Mouse (Mus musculus) lung, embryonic 14.5 days (tissue): Measurements from ENCODE around the gene Ccnk. TPM values are rescaled to one million over a fixed set of nuclear protein-coding genes. Genes with fewer than 3 reads are reported as not detected.

Experiments
- ATAC-seq: fragments of 200-750 bp; cut with Nextera tagmentation; 2 replicates; pipeline ENCODE4 v1.8.0; 2017; ENCODE audit warnings: mild to moderate bottlenecking, moderate TSS enrichment, moderate library complexity; ENCODE audit not compliant: insufficient read depth
- DNase-seq: peaks from one replicate; pipeline ENCODE4 v3.0.0-alpha.2; 2015
- H3K27ac ChIP-seq: fragments of 300-500 bp; sonication (generic); 2 replicates; pipeline ENCODE4 v1.5.1; 2014; ENCODE audit warnings: low read depth, mild to moderate bottlenecking, moderate library complexity
- H3K27me3 ChIP-seq: fragments of 300-500 bp; sonication (generic); 2 replicates; pipeline ENCODE4 v1.6.1; 2014; ENCODE audit warnings: low read length, control low read depth; ENCODE audit not compliant: insufficient read depth
- H3K36me3 ChIP-seq: fragments of 300-500 bp; sonication (generic); 2 replicates; pipeline ENCODE4 v1.6.1; 2014; ENCODE audit warnings: control low read depth; ENCODE audit not compliant: insufficient read depth
- H3K4me1 ChIP-seq: fragments of 300-500 bp; sonication (generic); 2 replicates; pipeline ENCODE4 v1.6.1; 2014; ENCODE audit warnings: antibody characterized with exemption, control low read depth; ENCODE audit not compliant: insufficient read depth
- H3K4me2 ChIP-seq: fragments of 300-500 bp; sonication (generic); 2 replicates; pipeline ENCODE4 v1.6.1; 2014; ENCODE audit warnings: mild to moderate bottlenecking
- H3K4me3 ChIP-seq: fragments of 300-500 bp; sonication (generic); 2 replicates; pipeline ENCODE4 v1.5.1; 2014; ENCODE audit warnings: low read depth, low read length
- H3K9ac ChIP-seq: fragments of 300-500 bp; sonication (generic); 2 replicates; pipeline ENCODE4 v1.6.1; 2014
- H3K9me3 ChIP-seq: fragments of 300-500 bp; sonication (generic); 2 replicates; pipeline ENCODE4 v1.6.1; 2016; ENCODE audit warnings: low read depth, low read length, control low read depth
- CTCF ChIP-seq: IDR thresholded peaks from 2 replicates; pipeline ENCODE4 v1.5.1; 2016; ENCODE audit warnings: antibody characterized with exemption, low read depth
- WGBS: fragments of 180-500 bp; shearing (Covaris S2); extraction: QIAGEN DNeasy Blood & Tissue Kit; methylation state at CpG from one replicate; pipeline ENCODE4 v1.1.7; 2014; 5-methylcytosine and 5-hydroxymethylcytosine counted together
- polyA plus RNA-seq: library from polyadenylated mRNA; unstranded; fragments of >200 nt; fragmentation: Nextera tagmentation; extraction: Ambion mirVana; gene quantifications from 2 replicates; pipeline ENCODE4 v1.2.1, GENCODE M21; 2014

Ccnk gene
- 4.9 and 5.3 TPM in 2 replicates for polyA plus RNA-seq

DNA sequence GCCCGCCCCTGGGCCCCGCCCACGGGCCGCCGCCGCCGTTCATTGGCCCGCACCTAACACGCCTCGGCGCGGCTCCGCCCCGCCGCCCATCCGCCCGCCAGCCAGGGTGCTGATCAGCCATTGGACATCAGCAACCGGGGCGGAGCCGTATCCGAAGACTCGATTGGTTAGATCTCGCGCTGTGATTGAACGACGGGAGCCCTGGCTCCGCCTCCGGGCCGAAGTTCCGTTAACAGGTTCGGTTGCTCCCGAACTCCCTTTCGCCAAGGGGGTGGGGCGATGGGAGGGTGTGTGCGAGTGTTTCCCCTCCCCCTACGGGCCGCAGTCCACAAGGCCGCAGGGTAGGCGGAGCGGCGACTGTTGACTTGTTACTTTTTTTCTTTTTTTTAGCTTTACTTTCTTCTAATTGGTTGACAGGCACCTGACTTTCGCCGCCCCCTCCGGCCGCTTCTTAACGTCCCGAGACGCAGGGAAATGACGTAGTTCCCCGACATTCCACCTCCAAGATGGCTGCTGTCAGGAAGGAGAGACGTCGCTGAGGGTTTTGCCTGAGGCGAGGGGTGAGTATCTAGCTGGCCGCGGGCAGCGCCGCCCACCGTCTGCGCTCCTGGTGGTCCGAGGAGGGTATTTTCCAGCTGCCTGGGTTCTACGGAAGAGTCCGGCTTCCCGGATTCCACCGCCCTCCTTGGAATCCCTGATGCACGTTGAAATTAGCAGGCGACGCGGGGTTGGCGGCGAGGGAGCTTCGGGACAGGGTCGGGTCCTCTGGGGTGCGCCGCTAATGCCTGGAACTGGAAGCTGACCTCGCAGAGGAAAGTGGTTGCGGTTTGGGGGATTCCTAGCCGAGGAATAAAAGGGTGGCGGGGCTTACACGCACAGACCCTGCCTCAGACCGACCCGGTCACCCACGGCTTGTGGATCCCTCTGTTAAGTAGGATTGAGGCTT, at the start of gene Ccnk:
Gene Ccnk, plus strand, starts transcription at position 259 of the 946 bp plus-strand sequence.
- ATAC-seq (peak; percentile 97), DNase-seq (peak; percentile 100)
- H3K4me2 ChIP-seq = peak within 1 kb of the TSS; percentile 90
- TF ChIP-seq CTCF = peak; percentile 50
- no peaks in the 10 kb centered on the region for H3K27me3 ChIP-seq
- H3K27ac ChIP-seq = peak within 1 kb of the TSS; percentile 93
- peaks cover 23% of the 10 kb centered on the region for H3K36me3 ChIP-seq
- no peaks in the 10 kb centered on the region for H3K9me3 ChIP-seq
- WGBS = under 1% methylated on average over 82 of the region's 82 CpGs
- peak within 1 kb of the TSS; percentile 99 for H3K4me3 ChIP-seq
- peaks cover 12% of the 10 kb centered on the region for H3K4me1 ChIP-seq
- peak within 1 kb of the TSS; percentile 94 for H3K9ac ChIP-seq

DNA sequence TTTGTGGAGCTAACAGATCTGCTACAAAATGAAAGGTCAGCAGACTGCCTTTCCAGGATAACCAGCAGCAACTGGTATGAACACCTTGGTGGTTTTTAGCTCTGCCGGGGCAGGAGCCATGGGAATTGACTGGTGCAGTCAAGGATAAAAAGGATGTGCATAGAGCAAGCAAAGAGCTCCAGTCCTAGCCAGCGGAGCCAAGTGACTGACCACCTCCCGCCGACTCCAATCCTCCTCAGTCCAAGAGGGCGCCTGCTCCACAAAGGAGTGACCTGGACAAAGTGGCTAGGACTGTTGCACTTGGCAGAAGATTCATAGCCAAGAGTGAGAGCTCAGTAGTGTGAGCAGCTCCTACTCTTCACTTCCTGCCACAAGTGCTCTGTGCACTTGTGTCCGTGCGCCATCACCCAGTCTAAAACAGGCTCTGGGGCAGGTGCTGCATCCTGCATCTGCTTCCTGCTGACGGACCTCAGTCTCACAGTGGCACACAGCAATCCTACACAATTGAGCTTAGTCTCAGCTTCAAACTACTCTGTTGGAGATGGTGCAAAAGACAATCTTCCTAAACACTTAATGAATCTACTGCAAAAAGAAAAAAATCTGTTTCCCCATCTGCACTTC, 46.8 kb upstream of the Ccnk start:
- H3K27ac ChIP-seq = no peak overlapping the region
- H3K27me3 ChIP-seq = no peaks in the 10 kb centered on the region
- no peak overlapping the region for H3K9ac ChIP-seq
- whole genome bisulfite sequencing = 86% methylated on average over 8 of the region's 8 CpGs
- no peaks in the 10 kb centered on the region for H3K4me1 ChIP-seq
- no peaks in the 10 kb centered on the region for H3K9me3 ChIP-seq
- peaks cover 33% of the 10 kb centered on the region for H3K36me3 ChIP-seq
- H3K4me3 ChIP-seq = no peak overlapping the region
- TF ChIP-seq CTCF = no peak
- DNase-seq (no peak), ATAC-seq (no peak)
- no peak overlapping the region for H3K4me2 ChIP-seq

- DNase-seq (no peak), ATAC-seq (no peak)
- Histone ChIP-seq H3K4me1 (no peaks in the 10 kb centered on the region), H3K36me3 (peaks cover 30% of the 10 kb centered on the region), H3K4me2 (no peak overlapping the region), H3K9me3 (no peaks in the 10 kb centered on the region), H3K27me3 (no peaks in the 10 kb centered on the region), H3K9ac (no peak overlapping the region), H3K4me3 (no peak overlapping the region), H3K27ac (no peak overlapping the region)
- TF ChIP-seq CTCF = no peak
- 60% methylated on average over 2 of the region's 2 CpGs for WGBS
These were observed 46.2 kb upstream of the Ccnk start for GRCm38 (mm10) chr12:108133181-108133580.

- H3K27ac ChIP-seq = no peak overlapping the region
- WGBS = 63% methylated on average over 6 of the region's 6 CpGs
- peaks cover 22% of the 10 kb centered on the region for H3K36me3 ChIP-seq
- no peak overlapping the region for H3K4me3 ChIP-seq
- no peaks in the 10 kb centered on the region for H3K27me3 ChIP-seq
- H3K4me1 ChIP-seq = no peaks in the 10 kb centered on the region
- ATAC-seq (no peak), DNase-seq (no peak)
- no peak for TF ChIP-seq CTCF
- H3K9ac ChIP-seq = no peak overlapping the region
- no peak overlapping the region for H3K4me2 ChIP-seq
- no peaks in the 10 kb centered on the region for H3K9me3 ChIP-seq
These were observed 43.7 kb upstream of the Ccnk start for GRCm38 (mm10) chr12:108135610-108136208.

DNA sequence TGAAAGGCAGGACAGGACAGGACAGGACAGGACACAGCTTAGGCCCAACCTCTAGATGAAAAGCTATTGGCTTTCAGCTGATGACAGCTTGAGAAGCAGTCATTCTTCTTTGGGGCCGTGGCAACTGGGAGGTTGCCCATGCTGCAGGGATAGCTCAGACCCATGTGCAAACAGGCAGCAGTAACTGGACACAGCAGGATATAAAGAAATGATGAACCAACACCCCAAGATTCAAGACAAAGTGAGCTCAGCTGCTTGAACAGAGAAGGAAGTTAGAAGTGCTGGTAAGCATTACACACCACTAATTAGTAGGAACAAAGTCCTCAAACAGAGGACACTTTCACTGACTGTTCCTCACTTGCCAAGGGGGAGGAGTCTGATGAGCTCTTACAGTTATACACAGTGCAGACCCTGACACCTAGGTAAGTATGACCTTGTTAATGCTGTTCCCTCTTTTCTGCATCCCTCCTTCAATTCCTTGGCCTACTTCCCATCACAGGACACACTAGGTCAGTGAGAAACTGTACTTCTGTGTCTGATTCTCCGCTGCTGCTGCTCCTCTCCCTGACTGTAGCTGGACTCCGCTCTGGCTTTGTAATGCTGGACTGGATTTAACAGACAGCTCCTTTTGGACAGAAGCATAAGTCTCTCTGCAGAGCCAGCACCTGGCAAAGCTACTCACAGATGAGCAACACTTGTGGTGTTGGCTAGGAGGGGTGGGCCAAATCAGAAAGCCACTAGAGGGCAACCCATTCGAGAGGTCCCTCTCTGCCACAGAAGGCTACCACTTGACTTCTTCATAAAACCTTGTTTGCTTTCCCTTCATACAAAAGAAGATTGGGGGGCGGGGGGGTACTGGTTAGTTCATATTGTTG, 35.5 kb upstream of the Ccnk start:
- H3K4me3 ChIP-seq = no peak overlapping the region
- TF ChIP-seq CTCF = no peak
- no peaks in the 10 kb centered on the region for H3K4me1 ChIP-seq
- ATAC-seq (no peak), DNase-seq (no peak)
- 81% methylated on average over 5 of the region's 5 CpGs for WGBS
- no peak overlapping the region for H3K9ac ChIP-seq
- peaks cover 41% of the 10 kb centered on the region for H3K36me3 ChIP-seq
- no peak overlapping the region for H3K27ac ChIP-seq
- H3K27me3 ChIP-seq = no peaks in the 10 kb centered on the region
- H3K9me3 ChIP-seq = no peaks in the 10 kb centered on the region
- H3K4me2 ChIP-seq = no peak overlapping the region

DNA sequence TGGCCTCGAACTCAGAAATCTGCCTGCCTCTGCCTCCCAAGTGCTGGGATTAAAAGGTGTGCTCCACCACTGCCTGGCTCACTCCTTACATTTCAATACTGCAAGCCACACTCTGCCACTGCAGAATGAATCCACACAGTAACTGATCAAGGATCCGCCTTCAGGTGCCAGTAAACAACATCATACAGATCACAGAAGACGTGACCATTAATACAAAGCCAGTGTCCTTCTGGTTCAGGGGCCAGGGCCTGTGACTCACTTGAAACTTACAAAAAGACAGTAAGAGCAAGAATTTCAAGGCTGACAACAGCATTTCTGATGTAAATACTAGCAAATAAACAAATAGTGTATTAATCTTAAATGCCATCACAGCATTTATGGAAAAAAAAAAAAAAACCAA, 34.2 kb upstream of the Ccnk start:
- DNase-seq (no peak), ATAC-seq (no peak)
- 90% methylated on average over 3 of the region's 3 CpGs for WGBS
- Histone ChIP-seq H3K4me3 (no peak overlapping the region), H3K27ac (no peak overlapping the region), H3K4me2 (no peak overlapping the region), H3K4me1 (no peaks in the 10 kb centered on the region), H3K36me3 (peaks cover 51% of the 10 kb centered on the region), H3K9ac (no peak overlapping the region), H3K27me3 (no peaks in the 10 kb centered on the region), H3K9me3 (no peaks in the 10 kb centered on the region)
- TF ChIP-seq CTCF = no peak
